Mouse (Mus musculus) heart, postnatal 25 days (tissue): Measurements from ENCODE around the gene Tbc1d24. TPM values are rescaled to one million over a fixed set of nuclear protein-coding genes. Genes with fewer than 3 reads are reported as not detected.
A peak's percentile ranks its signal among the peaks of the same experiment; 100 is the strongest.
"Not testable (repeated sequence)": the region's sequence is repeated elsewhere in the genome, so short reads cannot be mapped to it uniquely, and the experiment has no call there.

Source experiments
- DNase-seq: peaks from one replicate; pipeline ENCODE4 v3.0.0; 2022; ENCODE audit warnings: low spot score
- intact Hi-C: fragments of 180-260 bp; cut with DNase I; formaldehyde crosslinking; loops from one replicate; pipeline ENCODE4 v1.15.1; 2025
- total RNA-seq, 2 experiments: library from RNA; stranded (reverse); gene quantifications; 2 replicates each; pipeline ENCODE4 v1.2.3; 2021

The Tbc1d24 gene
- total RNA-seq, 2 experiments from 2014 or later, result 8.3 to 9.4 TPM

DNA sequence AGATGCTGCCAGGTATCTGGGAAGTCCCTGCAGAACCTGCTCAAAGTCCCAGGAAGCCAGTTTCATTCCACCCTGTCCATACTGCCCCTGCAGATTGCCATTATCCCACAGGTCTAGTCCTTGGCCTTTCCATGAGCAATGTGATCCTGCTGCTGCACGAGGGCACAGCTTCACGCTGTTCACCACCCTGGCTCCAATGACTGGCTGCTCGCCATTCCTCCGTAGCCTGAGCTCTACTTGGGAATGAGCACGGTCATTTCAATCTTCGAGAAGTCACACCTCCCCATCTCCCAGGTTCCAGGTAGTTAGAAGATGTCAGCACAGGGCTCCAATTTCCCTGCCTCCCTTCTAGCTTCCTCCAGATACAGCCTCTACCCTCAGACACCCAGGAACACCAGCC, 48.2 kb downstream of the Tbc1d24 start:
- DNase-seq, result no peak
- intact Hi-C loops, result no loop called here

- intact Hi-C loops, result no loop called here
- no peak for DNase-seq
Observed at GRCm38 (mm10) chr17:24156394-24156793, 49.0 kb downstream of the Tbc1d24 start.

GRCm38 (mm10) chr17:24155742-24156141, 49.6 kb downstream of the Tbc1d24 start:
- intact Hi-C loops, result no loop called here
- no peak for DNase-seq

- intact Hi-C loops, result loop anchor here (5.0 kb wide), 2 partner anchors 153 to 238 kb away; no protein-coding TSS in a partner anchor
- no peak for DNase-seq
Observed at GRCm38 (mm10) chr17:24154463-24154862, 50.9 kb downstream of the Tbc1d24 start.

- peak; percentile 48 for DNase-seq
- intact Hi-C loops, result loop anchor here (5.0 kb wide), 2 partner anchors 155 to 240 kb away; no protein-coding TSS in a partner anchor
Observed at GRCm38 (mm10) chr17:24151890-24152563, 53.3 kb downstream of the Tbc1d24 start.

GRCm38 (mm10) chr17:24151382-24151781, 54.0 kb downstream of the Tbc1d24 start:
- DNase-seq, result no peak
- intact Hi-C loops, result loop anchor here (5.0 kb wide), 2 partner anchors 156 to 241 kb away; no protein-coding TSS in a partner anchor

- intact Hi-C loops, result loop anchor here (5.0 kb wide), 2 partner anchors 156 to 241 kb away; no protein-coding TSS in a partner anchor
Observed at GRCm38 (mm10) chr17:24150824-24151223, 54.5 kb downstream of the Tbc1d24 start, which contains the start of gene Pdpk1. Gene Pdpk1, minus strand, starts transcription at chr17:24150924.

GRCm38 (mm10) chr17:24149421-24149820, 55.9 kb downstream of the Tbc1d24 start:
- intact Hi-C loops, result no loop called here
- no peak for DNase-seq

More at GRCm38 (mm10) chr17:24150824-24151223, 54.5 kb downstream of the Tbc1d24 start, which contains the start of gene Pdpk1:
- no peak for DNase-seq

DNA sequence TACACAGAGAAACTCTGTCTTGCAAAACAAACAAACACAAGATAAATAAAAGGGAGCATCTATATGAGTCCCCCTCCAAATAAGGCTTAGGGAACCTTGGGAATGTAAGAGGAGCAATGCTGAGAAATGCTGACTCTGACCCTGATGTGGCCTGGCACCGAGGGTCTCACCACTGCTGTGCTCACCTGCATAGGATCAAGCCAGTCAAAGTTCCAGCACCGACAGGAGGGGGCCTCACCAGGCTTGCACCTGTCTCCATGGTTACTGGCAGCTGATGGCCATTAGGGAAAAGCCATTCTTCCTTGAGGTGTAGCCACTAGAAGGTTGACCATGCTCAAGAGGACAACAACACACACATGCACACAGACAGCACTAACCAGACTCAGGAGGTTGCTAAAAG, 62.5 kb downstream of the Tbc1d24 start:
- no peak for DNase-seq
- intact Hi-C loops, result loop anchor here (5.0 kb wide), 1 partner anchor 71 kb away; the partner anchor contains the start of gene Kctd5

GRCm38 (mm10) chr17:24141425-24141920, 63.9 kb downstream of the Tbc1d24 start:
- peak; percentile 96 for DNase-seq
- intact Hi-C loops, result loop anchor here (5.0 kb wide), 1 partner anchor 69 kb away; the partner anchor contains the start of gene Kctd5

GRCm38 (mm10) chr17:24140845-24141424, 64.4 kb downstream of the Tbc1d24 start:
- intact Hi-C loops, result loop anchor here (5.0 kb wide), 1 partner anchor 69 kb away; the partner anchor contains the start of gene Kctd5
- DNase-seq, result no peak

GRCm38 (mm10) chr17:24139968-24140367, 65.4 kb downstream of the Tbc1d24 start:
- intact Hi-C loops, result loop anchor here (5.0 kb wide), 1 partner anchor 68 kb away; the partner anchor contains the start of gene Kctd5
- no peak for DNase-seq

DNA sequence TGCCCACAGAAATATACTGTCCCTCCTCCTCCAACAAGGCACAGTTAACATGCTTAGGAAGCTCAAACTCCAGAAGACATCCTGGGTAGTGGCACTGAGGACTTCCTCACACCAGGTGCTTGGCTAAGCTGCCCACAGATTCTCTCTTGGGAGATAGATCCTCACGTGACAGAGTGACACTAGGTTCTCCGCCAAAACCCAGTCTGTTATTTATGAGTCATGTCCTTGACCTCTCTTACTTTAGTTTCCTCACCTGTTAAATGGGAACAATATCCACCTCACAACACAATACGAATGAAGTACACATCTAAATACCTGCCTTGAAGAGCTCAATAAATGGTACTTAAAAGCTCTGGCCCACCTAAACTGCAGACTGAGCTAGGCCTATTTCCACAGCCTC, 66.1 kb downstream of the Tbc1d24 start:
- intact Hi-C loops, result no loop called here

GRCm38 (mm10) chr17:24137226-24137880, 68.0 kb downstream of the Tbc1d24 start:
- intact Hi-C loops, result no loop called here
- DNase-seq, result no peak

More for the DNA sequence above, 66.1 kb downstream of the Tbc1d24 start:
- no peak for DNase-seq

DNA sequence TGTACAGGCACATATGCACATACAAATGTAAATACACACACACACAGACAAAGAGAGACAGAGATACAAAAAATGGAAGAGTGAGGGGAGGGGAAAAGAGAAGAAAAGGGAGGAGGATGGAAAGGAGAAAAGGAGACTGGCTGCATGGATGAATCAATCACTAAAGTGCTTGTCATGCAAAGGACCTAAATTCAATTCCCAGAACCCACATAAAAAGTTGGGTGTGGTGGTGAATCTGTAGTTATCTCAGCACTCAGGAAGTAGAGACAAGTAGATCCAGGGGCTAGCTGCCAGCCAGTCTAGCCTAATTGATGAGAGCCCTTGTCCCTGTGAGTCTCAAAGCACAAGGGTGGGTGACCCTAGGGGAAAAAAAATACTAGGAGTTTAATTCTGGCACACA, 71.3 kb downstream of the Tbc1d24 start:
- intact Hi-C loops, result no loop called here
- no peak for DNase-seq

- intact Hi-C loops, DNase-seq: not testable (repeated sequence)
Observed at GRCm38 (mm10) chr17:24132919-24133318, 72.4 kb downstream of the Tbc1d24 start.

DNA sequence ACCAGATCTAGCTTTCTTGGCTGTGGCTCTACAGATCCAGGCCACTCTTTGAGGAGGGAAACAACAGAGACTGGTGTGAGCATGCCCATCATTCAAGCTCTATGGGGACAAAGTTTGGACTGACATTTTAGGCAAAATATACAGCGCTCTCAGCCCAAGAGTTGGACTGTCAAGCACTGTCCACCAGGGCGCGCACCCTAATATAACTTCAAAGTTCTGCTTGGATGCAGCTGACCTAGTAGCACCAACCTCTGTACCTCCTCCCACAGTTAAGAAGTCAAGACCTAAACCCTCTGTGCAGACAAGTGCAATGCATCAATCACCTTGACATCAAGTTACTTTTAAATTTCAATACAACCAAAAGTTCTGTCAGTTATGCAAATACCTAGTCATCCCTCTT, 73.8 kb downstream of the Tbc1d24 start:
- DNase-seq, result no peak

DNA sequence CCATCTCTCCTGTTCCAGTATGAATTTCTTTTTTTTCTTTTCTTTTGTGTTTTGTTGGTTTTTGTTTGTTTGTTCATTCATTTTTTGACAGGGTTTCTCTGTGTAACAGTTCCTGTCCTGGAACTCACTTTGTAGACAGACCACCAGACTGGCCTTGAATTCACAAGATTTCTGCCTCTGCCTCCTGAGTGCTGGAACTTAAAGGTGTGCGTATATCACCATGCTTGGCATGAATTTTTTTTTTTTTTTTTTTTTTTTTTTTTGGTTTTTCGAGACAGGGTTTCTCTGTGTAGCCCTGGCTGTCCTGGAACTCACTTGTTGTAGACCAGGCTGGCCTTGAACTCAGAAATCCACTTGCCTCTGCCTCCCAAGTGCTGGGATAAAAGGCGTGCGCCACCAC, 76.1 kb downstream of the Tbc1d24 start:
- intact Hi-C loops, DNase-seq: not testable (repeated sequence)

More for the DNA sequence above, 73.8 kb downstream of the Tbc1d24 start:
- intact Hi-C loops, result no loop called here

DNA sequence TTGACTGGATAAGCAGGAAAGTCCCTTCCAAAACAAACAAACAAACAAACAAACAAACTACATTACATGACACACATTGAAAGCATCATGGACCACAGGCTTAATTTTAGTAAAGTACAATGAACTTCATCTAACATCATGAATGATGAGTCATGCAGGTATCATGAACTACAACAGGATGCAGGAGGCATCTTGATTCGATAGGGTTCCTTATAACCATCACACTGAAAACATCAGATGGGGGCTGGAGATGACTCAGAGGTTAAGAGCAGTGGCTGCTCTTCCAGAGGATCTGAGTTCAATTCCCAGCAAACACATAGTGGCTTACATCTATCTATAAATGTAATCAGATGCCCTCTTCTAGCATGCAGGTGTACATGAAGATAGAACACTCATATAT, 77.8 kb downstream of the Tbc1d24 start:
- intact Hi-C loops, result no loop called here
- no peak for DNase-seq

GRCm38 (mm10) chr17:24126801-24127200, 78.6 kb downstream of the Tbc1d24 start:
- intact Hi-C loops, result no loop called here

More at GRCm38 (mm10) chr17:24126801-24127200, 78.6 kb downstream of the Tbc1d24 start:
- no peak for DNase-seq
